Mouse (Mus musculus) stomach, postnatal 0 days (tissue): Measurements from ENCODE around the gene Kalrn.

Experiments
- CTCF ChIP-seq: IDR thresholded peaks from 2 replicates; pipeline ENCODE4 v1.5.1; 2016; ENCODE audit warnings: antibody characterized with exemption, low read depth, mild to moderate bottlenecking, moderate library complexity
- EP300 ChIP-seq: optimal IDR thresholded peaks from 2 replicates; pipeline ENCODE3; 2016; ENCODE audit warnings: antibody characterized with exemption

DNA sequence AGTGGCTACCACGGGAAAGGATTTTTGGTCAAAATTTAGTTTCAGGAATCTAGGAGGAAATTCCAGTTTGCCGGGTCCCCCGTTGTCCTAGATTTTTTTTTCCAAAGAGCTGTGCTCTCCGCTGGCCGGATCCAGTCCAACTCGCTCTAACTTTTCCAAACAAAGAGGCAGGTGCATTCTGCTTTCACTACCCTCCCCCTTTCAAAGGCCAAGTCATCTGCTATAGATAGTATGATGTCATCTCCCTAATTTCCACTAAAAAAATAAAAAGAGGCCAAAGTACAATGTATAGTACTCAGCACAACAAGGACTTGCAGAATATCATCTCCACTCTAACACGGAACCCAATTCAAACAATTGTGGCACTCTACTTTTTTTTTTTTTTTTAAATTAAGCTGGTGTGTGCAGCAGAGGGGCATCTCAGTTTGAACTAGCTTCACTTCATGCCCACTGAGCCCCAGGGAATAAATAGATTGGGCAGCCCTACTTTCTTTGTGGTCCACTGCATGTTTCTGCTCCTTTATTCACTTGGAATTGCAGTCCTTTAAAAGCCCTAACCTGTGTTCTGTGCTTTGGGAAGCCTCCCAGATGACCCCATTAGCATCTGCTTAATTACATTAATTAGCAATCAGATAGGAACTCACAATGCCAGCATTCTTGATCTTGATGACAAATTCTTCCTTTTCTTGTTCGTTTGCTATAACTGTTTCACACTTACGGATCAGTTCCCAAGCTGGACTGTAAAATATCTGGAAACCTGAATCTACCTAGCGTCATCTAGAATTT, 489.0 kb downstream of the Kalrn start:
- no peak for TF ChIP-seq CTCF
- TF ChIP-seq EP300: no peak
